Mouse (Mus musculus) CH12.LX (cell line): ENCODE measurements at regions not wholly inside any gene's neighbourhood (a gene's known extent, or its start where the extent isn't known, plus 50 kb on each side); places are given as distances from the start of the nearest gene placed in this dataset.

ENCODE experiments used
- DNase-seq: peaks from one replicate; pipeline ENCODE4 v3.0.0-alpha.2; 2013; ENCODE audit errors: extremely low read depth
- H3K27ac ChIP-seq: 2 replicates; pipeline ENCODE4 v1.5.1; 2012; ENCODE audit warnings: low read depth, mild to moderate bottlenecking, control low read depth, moderate library complexity; ENCODE audit not compliant: insufficient read depth
- H3K27me3 ChIP-seq: replicated peaks from 2 replicates; pipeline ENCODE3; 2012; ENCODE audit warnings: inconsistent platforms
- H3K36me3 ChIP-seq, 2 experiments: replicated peaks in 1 of 2; 2 replicates each; pipeline versions ENCODE3 to v1.6.1; 2012; ENCODE audit warnings: inconsistent platforms in 1 of 2, low read length in 1 of 2, mild to moderate bottlenecking in 1 of 2, mixed read lengths in 1 of 2, moderate library complexity in 1 of 2; ENCODE audit not compliant: control insufficient read depth in 1 of 2, insufficient read depth in 1 of 2
- H3K4me1 ChIP-seq, 2 experiments: 2 replicates each; pipeline ENCODE4 v1.6.1; 2012; ENCODE audit warnings: inconsistent platforms in 1 of 2, moderate library complexity in 1 of 2; ENCODE audit not compliant: insufficient read depth in 2 of 2, control insufficient read depth in 1 of 2
- H3K4me2 ChIP-seq: 2 replicates; pipeline ENCODE4 v1.6.1; 2012; ENCODE audit warnings: low read depth, mild to moderate bottlenecking, control low read depth; ENCODE audit not compliant: poor library complexity, insufficient read depth, severe bottlenecking
- H3K4me3 ChIP-seq, 3 experiments: fragments of 150-350 bp in 1 of 3; sonication (generic) in 1 of 3; replicated peaks in 1 of 3; 2 replicates each; pipeline versions ENCODE3 to v1.5.1; 2011 to 2012; ENCODE audit warnings: low read depth in 2 of 3, low read length in 2 of 3, mild to moderate bottlenecking in 2 of 3, moderate library complexity in 2 of 3, control low read depth in 1 of 3, improper control_type of control experiment in 1 of 3, inconsistent platforms in 1 of 3, mixed read lengths in 1 of 3; ENCODE audit not compliant: poor library complexity in 1 of 3
- H3K79me2 ChIP-seq: replicated peaks from 2 replicates; pipeline ENCODE4 v1.6.1; 2012; ENCODE audit warnings: mild to moderate bottlenecking, moderate library complexity; ENCODE audit not compliant: control insufficient read depth, poor library complexity, insufficient read depth, severe bottlenecking; ENCODE audit errors: extremely low read depth
- H3K9ac ChIP-seq: 2 replicates; pipeline ENCODE4 v1.6.1; 2012; ENCODE audit warnings: low read depth, mild to moderate bottlenecking, control low read depth, moderate library complexity; ENCODE audit not compliant: insufficient read depth
- H3K9me3 ChIP-seq: replicated peaks from 2 replicates; pipeline ENCODE3; 2012; ENCODE audit warnings: low read length, inconsistent platforms, mixed read lengths
- ELF1 ChIP-seq: IDR thresholded peaks from 2 replicates; pipeline ENCODE4 v1.6.1; 2014; ENCODE audit warnings: low read depth, mild to moderate bottlenecking, inconsistent platforms, low read length, improper control_type of control experiment
- IRF4 ChIP-seq: IDR thresholded peaks from 2 replicates; pipeline ENCODE4 v1.6.1; 2014; ENCODE audit warnings: low read depth, mild to moderate bottlenecking, inconsistent platforms, low read length, improper control_type of control experiment
- MAFK ChIP-seq: IDR thresholded peaks from 2 replicates; pipeline ENCODE4 v1.6.1; 2011; ENCODE audit warnings: low read length, improper control_type of control experiment; ENCODE audit not compliant: insufficient replicate concordance
- MYC ChIP-seq: IDR thresholded peaks from 2 replicates; pipeline ENCODE4 v1.6.1; 2011; ENCODE audit warnings: low read depth, mild to moderate bottlenecking, improper control_type of control experiment, low read length
- POLR2A ChIP-seq: IDR thresholded peaks from 2 replicates; pipeline ENCODE4 v1.6.1; 2011; ENCODE audit warnings: low read depth, mild to moderate bottlenecking, improper control_type of control experiment, low read length
- RAD21 ChIP-seq: IDR thresholded peaks from 2 replicates; pipeline ENCODE4 v1.6.1; 2011; ENCODE audit warnings: low read depth, mild to moderate bottlenecking, low read length, improper control_type of control experiment, moderate library complexity
- TBP ChIP-seq: conservative IDR thresholded peaks from 2 replicates; pipeline ENCODE4 v1.6.1; 2011; ENCODE audit warnings: low read depth, low read length, improper control_type of control experiment
- TCF12 ChIP-seq: IDR thresholded peaks from 2 replicates; pipeline ENCODE4 v1.6.1; 2014; ENCODE audit warnings: low read depth, mild to moderate bottlenecking, inconsistent platforms, low read length, improper control_type of control experiment
- UBTF ChIP-seq: IDR thresholded peaks from 2 replicates; pipeline ENCODE4 v1.6.1; 2012; ENCODE audit warnings: low read depth, mild to moderate bottlenecking, inconsistent platforms, low read length, improper control_type of control experiment, moderate library complexity
- USF1 ChIP-seq: IDR thresholded peaks from 2 replicates; pipeline ENCODE4 v1.6.1; 2014; ENCODE audit warnings: low read depth, mild to moderate bottlenecking, inconsistent platforms, low read length, improper control_type of control experiment
- USF2 ChIP-seq: conservative IDR thresholded peaks from 2 replicates; pipeline ENCODE4 v1.6.1; 2011; ENCODE audit warnings: low read depth, low read length, improper control_type of control experiment
- ZC3H11A ChIP-seq: IDR thresholded peaks from 2 replicates; pipeline ENCODE4 v1.6.1; 2012; ENCODE audit warnings: low read depth, mild to moderate bottlenecking, inconsistent platforms, low read length, improper control_type of control experiment
- dilution Hi-C: fragments of 300-500 bp; cut with MboI; formaldehyde crosslinking; loops from 2 replicates; pipeline ENCODE4 v1.14.3; 2020; ENCODE audit warnings: low sequenced_read_pairs; ENCODE audit not compliant: extremely low pct_unique_long_range_greater_than_20kb, extremely low pct_ligation_motif_present
- in situ Hi-C: fragments of 300-500 bp; cut with MboI; formaldehyde crosslinking; loops from 3 replicates; pipeline ENCODE4 v1.14.3; 2019; ENCODE audit warnings: low sequenced_read_pairs, low pct_ligation_motif_present, low pct_unique_long_range_greater_than_20kb, mixed read lengths

DNA sequence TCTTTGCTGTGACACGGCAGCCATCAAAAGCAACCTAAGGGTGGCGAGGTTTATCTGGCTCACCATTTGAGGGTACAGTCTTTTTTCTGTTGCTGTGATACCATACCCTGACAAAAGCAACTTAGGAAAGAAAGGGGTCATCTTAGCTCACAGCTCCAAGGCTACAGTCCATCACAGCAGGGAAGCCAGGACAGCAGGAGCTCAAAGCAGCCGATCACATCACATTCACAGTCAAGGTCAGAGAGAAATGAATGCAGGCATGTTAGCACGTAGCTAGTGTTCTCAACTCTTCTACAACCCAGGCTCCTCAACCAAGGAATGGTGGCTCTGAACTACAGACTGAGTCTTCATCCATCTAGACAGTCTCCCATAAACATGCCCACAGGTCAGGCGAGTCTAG is 102.0 kb downstream of the En1 start:
- Histone ChIP-seq H3K9me3 (no peaks in the 10 kb centered on the region), H3K79me2 (no peaks in the 10 kb centered on the region), H3K36me3 (no peaks in the 10 kb centered on the region), H3K27ac (no peak overlapping the region), H3K9ac (no peak overlapping the region), H3K4me1 (peaks cover 0 to 17% of the 10 kb centered on the region in 2 experiments; a peak in 2 of 4 replicates), H3K4me2 (no peak overlapping the region), H3K27me3 (no peaks in the 10 kb centered on the region), H3K4me3 (no peak overlapping the region)
- dilution Hi-C loops (no loop called here), in situ Hi-C loops (no loop called here)
- DNase-seq: no peak
- TF ChIP-seq USF1 (no peak), TCF12 (no peak), POLR2A (no peak), TBP (no peak)

DNA sequence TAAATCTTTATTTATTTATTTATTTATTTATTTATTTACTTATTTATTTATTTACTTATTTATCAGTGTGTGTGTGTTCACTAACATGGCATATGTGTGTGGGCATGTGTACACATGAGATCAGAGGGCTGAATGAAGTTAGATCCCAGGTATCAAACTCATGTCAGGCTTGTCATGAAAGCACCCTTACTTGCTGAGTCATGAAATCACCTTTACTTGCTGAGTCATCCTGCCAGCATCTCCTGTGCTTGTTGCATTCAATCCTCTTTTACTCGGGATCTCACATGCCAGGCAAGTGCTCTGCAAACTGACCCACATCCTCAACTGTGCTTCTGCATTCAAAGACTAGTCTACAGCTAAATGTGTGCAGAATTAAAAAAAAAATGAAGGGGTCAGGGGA is 103.8 kb downstream of the En1 start:
- Histone ChIP-seq H3K27me3 (no peaks in the 10 kb centered on the region), H3K27ac (no peak overlapping the region), H3K4me1 (peaks cover 0 to 21% of the 10 kb centered on the region in 2 experiments; a peak in 3 of 4 replicates), H3K9me3 (no peaks in the 10 kb centered on the region), H3K79me2 (no peaks in the 10 kb centered on the region), H3K4me3 (no peak overlapping the region), H3K4me2 (no peak overlapping the region), H3K36me3 (no peaks in the 10 kb centered on the region), H3K9ac (no peak overlapping the region)
- peak; percentile 75; the same call in 1 of the 2 replicates for TF ChIP-seq MAFK
- no peak for TF ChIP-seq USF2
- no peak for TF ChIP-seq UBTF
- TF ChIP-seq IRF4: no peak
- TF ChIP-seq USF1: no peak
- TF ChIP-seq MYC: no peak
- dilution Hi-C loops: no loop called here
- no peak for DNase-seq
- in situ Hi-C loops: no loop called here

DNA sequence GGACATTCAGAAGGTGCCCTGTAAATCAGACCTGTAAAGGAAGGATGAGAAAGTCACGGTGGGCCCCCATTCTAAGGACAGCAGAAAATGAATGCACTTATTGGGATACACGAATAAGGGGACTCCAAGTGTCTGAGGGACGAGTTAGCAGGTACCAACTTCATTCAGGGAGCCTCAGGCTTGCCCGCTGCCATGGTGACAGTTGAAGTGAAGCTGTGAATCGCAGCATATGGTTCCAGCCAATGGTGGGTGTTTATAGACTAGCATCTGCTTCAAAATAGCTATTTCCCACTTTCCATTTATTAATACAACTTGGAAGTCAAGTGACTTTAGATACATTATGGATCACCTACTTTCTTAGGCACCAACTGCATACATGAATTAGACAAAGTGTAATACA is 106.3 kb downstream of the En1 start:
- no peaks in the 10 kb centered on the region for H3K27me3 ChIP-seq
- H3K9me3 ChIP-seq: no peaks in the 10 kb centered on the region
- no peak for DNase-seq
- no peaks in the 10 kb centered on the region for H3K79me2 ChIP-seq
- TF ChIP-seq IRF4: no peak
- no peak for TF ChIP-seq ZC3H11A
- TF ChIP-seq ELF1: no peak
- TF ChIP-seq RAD21: no peak
- no peak overlapping the region for H3K9ac ChIP-seq
- dilution Hi-C loops (no loop called here), in situ Hi-C loops (no loop called here)
- no peak overlapping the region for H3K27ac ChIP-seq
- H3K4me2 ChIP-seq: no peak overlapping the region
- no peak overlapping the region for H3K4me3 ChIP-seq
- H3K36me3 ChIP-seq: no peaks in the 10 kb centered on the region
- peaks cover 0 to 26% of the 10 kb centered on the region in 2 experiments; a peak in 3 of 4 replicates for H3K4me1 ChIP-seq
